Mouse (Mus musculus) stomach, embryonic 16.5 days (tissue): Measurements from ENCODE around the gene Taf1. TPM values are rescaled to one million over a fixed set of nuclear protein-coding genes. Genes with fewer than 3 reads are reported as not detected.
"Not testable (repeated sequence)": the region's sequence is repeated elsewhere in the genome, so short reads cannot be mapped to it uniquely, and the experiment has no call there.

ENCODE experiments used
- ATAC-seq: fragments of 200-750 bp; cut with Nextera tagmentation; 2 replicates; pipeline ENCODE4 v1.8.0; 2017; ENCODE audit warnings: moderate number of reproducible peaks, moderate TSS enrichment; ENCODE audit not compliant: insufficient read depth, low FRiP score
- H3K27ac ChIP-seq: fragments of 300-500 bp; sonication (generic); 2 replicates; pipeline ENCODE4 v1.5.1; 2014; ENCODE audit warnings: low read length
- H3K27me3 ChIP-seq: fragments of 300-500 bp; sonication (generic); 2 replicates; pipeline ENCODE4 v1.6.1; 2014; ENCODE audit warnings: low read length, control low read depth, mixed read lengths; ENCODE audit not compliant: control insufficient read depth, insufficient read depth
- H3K36me3 ChIP-seq: fragments of 300-500 bp; sonication (generic); 2 replicates; pipeline ENCODE4 v1.6.1; 2014; ENCODE audit warnings: low read length; ENCODE audit not compliant: control insufficient read depth, insufficient read depth
- H3K4me1 ChIP-seq: fragments of 300-500 bp; sonication (generic); 2 replicates; pipeline ENCODE4 v1.6.1; 2014; ENCODE audit warnings: low read length, control low read depth, mixed read lengths; ENCODE audit not compliant: control insufficient read depth, insufficient read depth
- H3K4me2 ChIP-seq: fragments of 300-500 bp; sonication (generic); 2 replicates; pipeline ENCODE4 v1.6.1; 2014; ENCODE audit warnings: low read depth, low read length, mixed read lengths
- H3K4me3 ChIP-seq: fragments of 300-500 bp; sonication (generic); replicated peaks from 2 replicates; pipeline ENCODE4 v1.5.1; 2014; ENCODE audit warnings: mild to moderate bottlenecking, low read length
- H3K9ac ChIP-seq: fragments of 300-500 bp; sonication (generic); 2 replicates; pipeline ENCODE4 v1.6.1; 2014; ENCODE audit warnings: low read length
- H3K9me3 ChIP-seq: fragments of 300-500 bp; sonication (generic); replicated peaks from 2 replicates; pipeline ENCODE4 v1.6.1; 2016; ENCODE audit warnings: low read length, control low read depth; ENCODE audit not compliant: control insufficient read depth
- WGBS: fragments of 180-500 bp; shearing (Covaris S2); extraction: QIAGEN DNeasy Blood & Tissue Kit; methylation state at CpG from one replicate; pipeline ENCODE4 v1.1.7; 2014; 5-methylcytosine and 5-hydroxymethylcytosine counted together
- polyA plus RNA-seq: library from polyadenylated mRNA; unstranded; fragments of >200 nt; fragmentation: Nextera tagmentation; extraction: Ambion mirVana; gene quantifications from 2 replicates; pipeline ENCODE4 v1.2.1, GENCODE M21; 2015

Gene Taf1
- polyA plus RNA-seq, result 12.9 and 14.0 TPM in 2 replicates

GRCm38 (mm10) chrX:101532347-101533221, at the start of gene Taf1:
Gene Taf1, plus strand, starts transcription at chrX:101532734.
- H3K9me3 ChIP-seq, result no peaks in the 10 kb centered on the region
- H3K4me1 ChIP-seq, result no peaks in the 10 kb centered on the region
- peak within 1 kb of the TSS; percentile 42; the same call in 1 of the 2 replicates for H3K27ac ChIP-seq
- H3K36me3 ChIP-seq, result 0 out of 2 replicates have a peak, but pooled peaks cover under 1% of the 10 kb centered on the region
- H3K27me3 ChIP-seq, result no peaks in the 10 kb centered on the region
- peak; percentile 99 for ATAC-seq
- H3K4me2 ChIP-seq, result peak within 1 kb of the TSS; percentile 60
- H3K4me3 ChIP-seq, result peak within 1 kb of the TSS; percentile 64
- H3K9ac ChIP-seq, result peak within 1 kb of the TSS; percentile 75
- 12% methylated on average over 47 of the region's 47 CpGs for WGBS

- not testable (repeated sequence) for H3K27me3 ChIP-seq, ATAC-seq, H3K4me3 ChIP-seq, H3K4me1 ChIP-seq, H3K27ac ChIP-seq, H3K9me3 ChIP-seq, H3K9ac ChIP-seq, H3K36me3 ChIP-seq, H3K4me2 ChIP-seq
- WGBS, result 33% methylated on average over 10 of the region's 12 CpGs
Measured at GRCm38 (mm10) chrX:101486487-101487152, 45.9 kb upstream of the Taf1 start.

- no peak overlapping the region for H3K4me2 ChIP-seq
- no peaks in the 10 kb centered on the region for H3K9me3 ChIP-seq
- 16% methylated on average over 3 of the region's 3 CpGs for WGBS
- H3K9ac ChIP-seq, result no peak overlapping the region
- no peaks in the 10 kb centered on the region for H3K36me3 ChIP-seq
- no peaks in the 10 kb centered on the region for H3K4me1 ChIP-seq
- no peak overlapping the region for H3K4me3 ChIP-seq
- no peak overlapping the region for H3K27ac ChIP-seq
- no peak for ATAC-seq
- H3K27me3 ChIP-seq, result no peaks in the 10 kb centered on the region
Measured at GRCm38 (mm10) chrX:101504636-101505035, 27.9 kb upstream of the Taf1 start.

GRCm38 (mm10) chrX:101515710-101516109, 16.8 kb upstream of the Taf1 start:
- no peak for ATAC-seq
- H3K27ac ChIP-seq, result no peak overlapping the region
- no peaks in the 10 kb centered on the region for H3K27me3 ChIP-seq
- H3K4me3 ChIP-seq, result no peak overlapping the region
- 2% methylated on average over 2 of the region's 2 CpGs for WGBS
- H3K4me1 ChIP-seq, result no peaks in the 10 kb centered on the region
- no peaks in the 10 kb centered on the region for H3K9me3 ChIP-seq
- no peak overlapping the region for H3K4me2 ChIP-seq
- H3K36me3 ChIP-seq, result no peaks in the 10 kb centered on the region
- H3K9ac ChIP-seq, result no peak overlapping the region

GRCm38 (mm10) chrX:101518006-101518405, 14.5 kb upstream of the Taf1 start:
- Histone ChIP-seq H3K9ac (no peak overlapping the region), H3K36me3 (no peaks in the 10 kb centered on the region), H3K4me1 (no peaks in the 10 kb centered on the region), H3K4me3 (no peak overlapping the region), H3K9me3 (no peaks in the 10 kb centered on the region), H3K4me2 (no peak overlapping the region), H3K27ac (no peak overlapping the region), H3K27me3 (no peaks in the 10 kb centered on the region)
- ATAC-seq, result no peak
- WGBS, result 85% methylated on average over 4 of the region's 4 CpGs

GRCm38 (mm10) chrX:101522027-101522426, 10.5 kb upstream of the Taf1 start:
- H3K36me3 ChIP-seq, result no peaks in the 10 kb centered on the region
- no peak overlapping the region for H3K27ac ChIP-seq
- no peaks in the 10 kb centered on the region for H3K4me1 ChIP-seq
- H3K4me3 ChIP-seq, result no peak overlapping the region
- no peak for ATAC-seq
- no peak overlapping the region for H3K9ac ChIP-seq
- no peaks in the 10 kb centered on the region for H3K27me3 ChIP-seq
- H3K4me2 ChIP-seq, result no peak overlapping the region
- no peaks in the 10 kb centered on the region for H3K9me3 ChIP-seq
- WGBS, result 78% methylated on average over 15 of the region's 15 CpGs

- no peak overlapping the region for H3K9ac ChIP-seq
- H3K4me2 ChIP-seq, result no peak overlapping the region
Measured at GRCm38 (mm10) chrX:101527356-101527755, 5.2 kb upstream of the Taf1 start.

GRCm38 (mm10) chrX:101585455-101585854, 52.9 kb downstream of the Taf1 start:
- Histone ChIP-seq H3K9me3 (no peaks in the 10 kb centered on the region), H3K4me2 (no peak overlapping the region), H3K9ac (no peak overlapping the region), H3K27ac (no peak overlapping the region), H3K4me1 (no peaks in the 10 kb centered on the region), H3K36me3 (no peaks in the 10 kb centered on the region), H3K4me3 (no peak overlapping the region), H3K27me3 (no peaks in the 10 kb centered on the region)
- 85% methylated on average over 1 of the region's 1 CpGs for WGBS
- ATAC-seq, result no peak

More at GRCm38 (mm10) chrX:101527356-101527755, 5.2 kb upstream of the Taf1 start:
- Histone ChIP-seq H3K36me3 (no peaks in the 10 kb centered on the region), H3K4me3 (peak overlapping the region; percentile 28), H3K27me3 (no peaks in the 10 kb centered on the region), H3K4me1 (no peaks in the 10 kb centered on the region), H3K27ac (no peak overlapping the region), H3K9me3 (no peaks in the 10 kb centered on the region)
- 42% methylated on average over 9 of the region's 9 CpGs for WGBS
- ATAC-seq, result no peak

GRCm38 (mm10) chrX:101616183-101616582, 83.6 kb downstream of the Taf1 start:
- Histone ChIP-seq H3K4me2 (no peak overlapping the region), H3K36me3 (no peaks in the 10 kb centered on the region), H3K9me3 (no peaks in the 10 kb centered on the region), H3K27me3 (no peaks in the 10 kb centered on the region), H3K4me3 (no peak overlapping the region), H3K9ac (no peak overlapping the region), H3K27ac (no peak overlapping the region), H3K4me1 (no peaks in the 10 kb centered on the region)
- WGBS, result 93% methylated on average over 3 of the region's 3 CpGs
- no peak for ATAC-seq
